Mouse (Mus musculus) neural tube, embryonic 14.5 days (tissue): ENCODE results near the gene Fgfrl1. TPM values are rescaled to one million over a fixed set of nuclear protein-coding genes. Genes with fewer than 3 reads are reported as not detected.
"Not testable (repeated sequence)": the region's sequence is repeated elsewhere in the genome, so short reads cannot be mapped to it uniquely, and the experiment has no call there.

ENCODE experiments used
- ATAC-seq: fragments of 200-750 bp; cut with Nextera tagmentation; 2 replicates; pipeline ENCODE4 v1.8.0; 2017; ENCODE audit warnings: low read depth, mild to moderate bottlenecking, moderate TSS enrichment, moderate library complexity
- H3K27ac ChIP-seq: fragments of 300-500 bp; sonication (generic); 2 replicates; pipeline ENCODE4 v1.5.1; 2014; ENCODE audit warnings: low read depth, mild to moderate bottlenecking, control low read depth, low read length, moderate library complexity, mixed read lengths
- H3K27me3 ChIP-seq: fragments of 300-500 bp; sonication (generic); 2 replicates; pipeline ENCODE4 v1.6.1; 2014; ENCODE audit warnings: low read length; ENCODE audit not compliant: control insufficient read depth, insufficient read depth
- H3K36me3 ChIP-seq: fragments of 300-500 bp; sonication (generic); 2 replicates; pipeline ENCODE4 v1.6.1; 2014; ENCODE audit warnings: low read length, mixed read lengths; ENCODE audit not compliant: control insufficient read depth, insufficient read depth
- H3K4me1 ChIP-seq: fragments of 300-500 bp; sonication (generic); 2 replicates; pipeline ENCODE4 v1.6.1; 2014; ENCODE audit warnings: low read length; ENCODE audit not compliant: control insufficient read depth, insufficient read depth
- H3K4me2 ChIP-seq: fragments of 300-500 bp; sonication (generic); 2 replicates; pipeline ENCODE4 v1.6.1; 2014; ENCODE audit warnings: mild to moderate bottlenecking, low read depth, low read length, control low read depth
- H3K4me3 ChIP-seq: fragments of 300-500 bp; sonication (generic); 2 replicates; pipeline ENCODE4 v1.5.1; 2014; ENCODE audit warnings: low read depth, low read length, control low read depth, mixed read lengths
- H3K9ac ChIP-seq: fragments of 300-500 bp; sonication (generic); replicated peaks from 2 replicates; pipeline ENCODE4 v1.6.1; 2014; ENCODE audit warnings: low read depth, mild to moderate bottlenecking, control low read depth, low read length, mixed read lengths
- H3K9me3 ChIP-seq: fragments of 300-500 bp; sonication (generic); 2 replicates; pipeline ENCODE4 v1.6.1; 2016; ENCODE audit warnings: low read length; ENCODE audit not compliant: control insufficient read depth
- WGBS: fragments of 180-500 bp; shearing (Covaris S2); extraction: QIAGEN DNeasy Blood & Tissue Kit; methylation state at CpG from one replicate; pipeline ENCODE4 v1.1.7; 2014; 5-methylcytosine and 5-hydroxymethylcytosine counted together
- polyA plus RNA-seq: library from polyadenylated mRNA; unstranded; fragments of >200 nt; fragmentation: Nextera tagmentation; extraction: Ambion mirVana; gene quantifications from 2 replicates; pipeline ENCODE4 v1.2.1, GENCODE M21; 2014

Gene Fgfrl1
- polyA plus RNA-seq, 1 experiment from 2014 or later: 7.0 TPM

- no peak overlapping the region for H3K4me2 ChIP-seq
- H3K36me3 ChIP-seq: no peaks in the 10 kb centered on the region
- 86% methylated on average over 3 of the region's 3 CpGs for WGBS
- no peaks in the 10 kb centered on the region for H3K27me3 ChIP-seq
- H3K27ac ChIP-seq: no peak overlapping the region
- H3K4me3 ChIP-seq: no peak overlapping the region
- H3K9ac ChIP-seq: no peak overlapping the region
- no peaks in the 10 kb centered on the region for H3K4me1 ChIP-seq
- ATAC-seq: no peak
- H3K9me3 ChIP-seq: no peaks in the 10 kb centered on the region
These were observed 52.4 kb downstream of the Fgfrl1 start for GRCm38 (mm10) chr5:108744629-108745028.

GRCm38 (mm10) chr5:108750328-108751210 lies 58.4 kb downstream of the Fgfrl1 start:
- Histone ChIP-seq H3K4me2 (no peak overlapping the region), H3K27me3 (no peaks in the 10 kb centered on the region), H3K27ac (no peak overlapping the region), H3K9me3 (no peaks in the 10 kb centered on the region), H3K4me3 (no peak overlapping the region), H3K9ac (no peak overlapping the region), H3K36me3 (no peaks in the 10 kb centered on the region), H3K4me1 (no peaks in the 10 kb centered on the region)
- 81% methylated on average over 5 of the region's 5 CpGs for WGBS
- ATAC-seq: no peak

GRCm38 (mm10) chr5:108751258-108751657 lies 59.1 kb downstream of the Fgfrl1 start:
- H3K27ac ChIP-seq, H3K4me2 ChIP-seq, H3K9me3 ChIP-seq, H3K27me3 ChIP-seq, ATAC-seq, H3K4me3 ChIP-seq, H3K36me3 ChIP-seq, H3K4me1 ChIP-seq, H3K9ac ChIP-seq: not testable (repeated sequence)
- 89% methylated on average over 4 of the region's 4 CpGs for WGBS

Other genes starting within 250 kb of the Fgfrl1 start
- 0.14 TPM in 1 of 2 replicates, not detected in the other for gene Mfsd7a, start 243.5 kb upstream of the Fgfrl1 start, polyA plus RNA-seq
- gene Pcgf3, start 231.2 kb upstream of the Fgfrl1 start, polyA plus RNA-seq: 33.9 and 37.8 TPM in 2 replicates
- 205 and 253 TPM in 2 replicates for gene Cplx1, start 142.4 kb upstream of the Fgfrl1 start, polyA plus RNA-seq
- gene Gak, start 62.6 kb upstream of the Fgfrl1 start, polyA plus RNA-seq: 42.4 and 49.9 TPM in 2 replicates
- gene Tmem175, start 62.6 kb upstream of the Fgfrl1 start, polyA plus RNA-seq: 29.4 and 30.8 TPM in 2 replicates
- 11.7 and 12.2 TPM in 2 replicates for gene Idua, start 32.1 kb upstream of the Fgfrl1 start, polyA plus RNA-seq
- gene Dgkq, start 22.7 kb upstream of the Fgfrl1 start, polyA plus RNA-seq: 25.5 and 28.7 TPM in 2 replicates
- gene Slc26a1, start 16.8 kb upstream of the Fgfrl1 start, polyA plus RNA-seq: 2.6 and 3.3 TPM in 2 replicates
- not detected in 2 replicates for gene Rnf212, start 82.6 kb downstream of the Fgfrl1 start, polyA plus RNA-seq
- not detected in 2 replicates for gene Tmed11, start 103.0 kb downstream of the Fgfrl1 start, polyA plus RNA-seq
- gene Vmn2r8, start 116.5 kb downstream of the Fgfrl1 start, polyA plus RNA-seq: not detected in 2 replicates
- gene Vmn2r9, start 160.2 kb downstream of the Fgfrl1 start, polyA plus RNA-seq: not detected in 2 replicates